Mouse (Mus musculus): ENCODE data around the gene Ppp1r12c. TPM values are rescaled to one million over a fixed set of nuclear protein-coding genes. Genes with fewer than 3 reads are reported as not detected.

Gene Ppp1r12c
- polyA plus RNA-seq (2014; fragmentation: Illumina TruSeq; extraction: RNeasy Lipid Tissue Mini Kit (QIAGEN cat#74804); ENCODE audit: low read depth, low replicate concordance), result 13.2 TPM

DNA sequence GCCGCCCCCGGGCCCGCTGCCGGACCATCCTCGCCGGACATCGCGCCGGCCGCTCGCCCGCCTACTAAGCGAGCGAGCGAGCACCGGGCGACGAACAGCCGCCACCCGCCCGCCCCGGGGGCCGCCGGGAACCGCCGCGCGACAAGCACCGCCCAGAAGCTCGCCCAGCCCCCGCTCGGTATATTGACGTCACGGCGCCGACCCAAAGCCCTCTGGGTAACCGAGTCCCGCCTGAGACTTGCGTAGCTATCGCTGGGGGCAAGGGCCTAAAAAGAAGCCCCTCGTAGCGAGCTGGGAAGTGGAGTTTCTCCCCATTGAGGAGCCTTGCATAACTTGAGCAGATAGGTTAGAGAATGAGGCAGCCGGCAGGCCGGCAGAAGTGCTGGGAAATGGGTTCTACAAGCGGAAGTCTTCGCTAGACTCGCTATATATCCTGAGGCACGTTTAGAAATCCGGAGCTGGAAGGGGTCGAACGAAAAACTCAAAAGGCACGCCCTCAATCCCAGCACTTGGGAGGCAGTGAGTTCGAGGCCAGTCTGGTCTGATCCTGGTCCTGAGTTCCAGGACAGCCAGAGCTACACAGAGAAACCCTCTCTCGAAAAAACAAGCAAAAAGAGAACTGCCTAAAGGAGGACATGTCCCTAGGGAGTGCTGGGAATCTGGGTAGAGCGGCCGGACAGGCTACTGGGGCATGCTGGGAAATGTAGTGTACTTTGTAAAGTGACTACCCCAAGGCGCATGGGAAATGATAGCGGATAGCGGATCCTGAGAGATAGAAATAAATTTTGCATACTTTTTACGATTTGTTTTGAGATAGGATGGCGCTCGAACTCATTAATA, at the start of gene Ppp1r12c:
Gene Ppp1r12c, minus strand, starts transcription at position 123 of the 840 bp plus-strand sequence.

DNA sequence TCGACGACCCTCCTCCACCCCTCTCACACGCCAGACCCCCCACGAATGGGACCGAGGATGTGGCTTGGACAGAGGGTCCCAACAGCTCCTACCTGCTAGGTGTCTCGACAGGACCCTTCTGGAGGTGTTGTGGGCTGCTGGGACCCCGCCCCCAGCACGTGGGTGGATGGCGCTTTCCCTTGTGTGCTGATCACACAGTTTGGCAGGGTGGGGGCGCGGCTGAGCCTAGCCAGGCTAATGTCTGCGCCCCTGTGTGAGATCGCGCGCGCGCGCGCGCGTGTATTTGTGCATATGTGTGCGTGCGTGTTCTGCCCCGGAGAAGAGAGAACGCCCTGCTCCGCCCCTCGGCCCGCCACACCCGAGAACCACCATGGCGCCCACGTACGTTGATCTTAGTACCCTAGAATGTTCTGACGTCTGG, 45.8 kb upstream of the Ppp1r12c start, which contains the start of gene Syt5:
Gene Syt5, minus strand, starts transcription at position 321 of the 421 bp plus-strand sequence.

DNA sequence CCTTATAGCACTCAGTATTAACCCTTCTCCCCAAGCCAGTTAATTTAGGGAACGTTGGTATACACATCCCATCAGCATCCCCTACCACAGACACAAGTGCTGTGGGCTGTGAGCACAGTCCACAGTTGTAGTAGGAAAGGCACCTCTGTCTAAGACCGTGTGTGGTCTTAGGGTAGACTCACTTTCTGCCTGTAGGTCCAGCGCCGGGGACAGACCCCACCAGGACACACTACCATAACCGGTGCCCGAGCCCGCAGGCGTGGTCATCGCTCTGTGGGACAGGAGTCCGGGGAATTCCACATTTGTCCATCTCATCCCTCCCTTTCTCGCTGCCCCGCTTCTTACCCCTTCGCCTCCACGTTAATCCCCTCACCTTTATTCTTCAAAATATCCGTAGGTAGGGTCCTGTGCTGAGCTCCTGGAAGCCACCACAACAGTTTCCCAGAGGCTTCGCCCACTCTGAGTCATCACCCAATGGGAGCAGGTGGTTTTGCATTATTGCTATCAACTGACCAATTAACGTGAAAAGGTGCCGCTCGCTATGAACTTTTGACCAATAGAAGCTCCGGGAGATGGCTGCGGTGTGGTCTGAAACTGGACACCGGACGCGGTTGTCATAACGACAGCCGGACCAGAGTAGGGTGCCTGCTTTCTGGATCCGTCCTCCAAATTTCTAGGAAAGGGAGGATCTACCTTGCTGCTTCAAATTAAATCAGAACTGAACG, 30.7 kb upstream of the Ppp1r12c start, which contains the start of gene Dnaaf3:
Gene Dnaaf3, minus strand, starts transcription at position 449 of the 725 bp plus-strand sequence.

DNA sequence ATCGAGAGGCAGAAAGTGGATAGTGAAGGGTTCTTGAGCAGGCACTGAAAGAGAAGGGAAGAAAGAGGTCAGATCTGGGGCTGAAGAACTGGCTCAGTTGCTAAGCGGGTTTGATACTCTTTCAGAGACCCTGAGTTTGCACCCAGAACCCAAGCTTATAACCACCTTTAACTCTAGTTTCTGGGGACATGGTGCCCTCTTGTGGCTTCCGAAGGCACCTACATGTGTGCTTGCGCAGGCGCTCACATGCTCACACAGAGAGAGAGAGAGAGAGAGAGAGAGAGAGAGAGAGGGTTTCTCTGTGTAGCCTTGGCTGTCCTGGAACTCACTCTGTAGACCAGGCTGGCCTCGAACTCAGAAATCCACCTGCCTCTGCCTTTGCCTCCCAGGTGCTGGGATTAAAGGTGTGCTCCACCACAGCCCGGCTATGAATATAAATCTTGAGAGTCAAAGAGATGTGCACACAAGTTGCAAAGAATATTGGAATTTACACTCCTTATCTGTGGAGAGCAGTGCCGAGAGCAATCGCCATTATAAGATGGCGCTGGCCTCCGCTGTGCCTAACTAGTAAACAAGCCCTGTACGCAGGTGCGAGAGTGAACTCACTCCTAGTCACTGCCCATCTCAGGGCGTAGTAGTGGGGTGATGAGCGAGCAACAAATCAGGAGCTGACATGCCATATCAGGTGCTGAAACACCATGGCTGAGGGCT, 22.9 kb upstream of the Ppp1r12c start, which contains the start of gene Tnni3:
Gene Tnni3, minus strand, starts transcription at position 18 of the 711 bp plus-strand sequence.

DNA sequence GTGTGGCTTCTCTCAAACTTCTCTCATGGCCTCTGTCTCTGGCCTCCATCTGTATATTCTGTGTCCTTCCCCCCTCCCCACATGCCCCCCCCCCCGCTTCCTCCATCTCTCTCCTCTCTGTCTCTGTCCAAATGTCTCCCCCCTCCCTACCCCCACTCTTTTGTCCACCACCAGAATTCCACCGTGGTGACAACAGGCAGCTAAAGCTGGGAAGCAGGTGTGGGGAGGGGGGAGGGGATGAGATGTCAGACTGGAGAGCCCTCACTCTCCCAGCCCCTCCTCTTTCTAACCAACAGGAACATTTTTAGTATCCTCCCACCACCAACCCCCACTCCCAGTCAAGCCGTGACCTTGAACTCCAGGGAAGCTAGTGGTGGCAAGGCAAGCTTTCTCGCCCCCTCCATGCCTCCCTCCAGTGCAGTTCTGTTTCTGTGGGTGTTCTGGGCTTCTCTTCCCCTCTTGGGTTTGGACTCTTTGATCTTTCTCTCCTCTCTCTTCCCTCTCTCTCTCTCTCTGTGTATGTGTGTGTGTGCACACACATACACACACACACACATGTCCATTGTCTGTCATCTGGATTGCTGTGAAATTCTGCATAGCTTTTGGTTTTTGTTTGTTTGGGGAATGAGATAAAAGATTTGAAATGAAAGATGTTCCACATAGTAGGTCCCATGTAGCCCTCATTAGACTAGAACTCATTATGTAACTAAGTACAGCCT, 15.0 kb upstream of the Ppp1r12c start, which contains the start of gene Tnnt1:
Gene Tnnt1, minus strand, starts transcription at position 51 of the 719 bp plus-strand sequence.

DNA sequence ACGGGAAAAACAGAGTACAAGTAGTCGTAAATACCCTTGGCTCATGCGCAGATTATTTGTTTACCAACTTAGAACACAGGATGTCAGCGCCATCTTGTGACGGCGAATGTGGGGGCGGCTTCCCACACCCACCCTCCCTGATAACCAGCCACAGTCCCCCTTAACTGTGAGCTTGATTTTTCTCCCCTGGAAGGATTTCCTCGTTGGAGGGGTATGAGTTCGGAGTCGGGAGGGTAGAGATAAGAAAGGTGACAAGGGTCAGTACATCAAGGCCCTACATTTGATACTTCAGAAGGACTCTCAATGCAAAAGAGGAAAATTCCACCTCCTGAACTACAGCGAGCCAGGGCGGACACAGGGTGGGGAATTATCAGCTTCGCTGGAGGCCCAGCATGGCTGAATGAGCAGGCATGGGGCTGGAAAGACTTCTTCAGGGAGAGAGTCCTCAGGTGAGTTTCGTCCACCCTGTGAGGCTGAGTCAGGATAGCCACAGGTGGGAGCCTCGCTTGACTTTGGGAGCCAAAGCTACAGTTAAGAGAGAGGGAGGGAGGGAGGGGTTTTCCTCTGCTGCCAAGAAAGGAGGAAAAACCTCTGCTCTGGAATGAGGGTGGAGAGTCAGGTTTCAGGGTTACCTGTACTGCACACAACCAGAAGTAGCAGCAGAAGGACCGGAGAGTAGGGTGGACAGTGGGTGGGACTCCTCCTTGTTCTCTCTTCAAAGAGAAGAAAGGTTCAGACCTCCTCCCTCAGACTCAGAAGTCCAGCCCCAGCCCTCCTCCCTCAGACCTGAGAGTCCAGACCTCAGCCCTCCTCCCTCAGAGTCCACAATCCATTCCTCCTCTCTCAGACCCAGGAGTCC, 40.7 kb downstream of the Ppp1r12c start, which contains the start of gene Eps8l1:
Gene Eps8l1, plus strand, starts transcription at position 99 of the 859 bp plus-strand sequence.

DNA sequence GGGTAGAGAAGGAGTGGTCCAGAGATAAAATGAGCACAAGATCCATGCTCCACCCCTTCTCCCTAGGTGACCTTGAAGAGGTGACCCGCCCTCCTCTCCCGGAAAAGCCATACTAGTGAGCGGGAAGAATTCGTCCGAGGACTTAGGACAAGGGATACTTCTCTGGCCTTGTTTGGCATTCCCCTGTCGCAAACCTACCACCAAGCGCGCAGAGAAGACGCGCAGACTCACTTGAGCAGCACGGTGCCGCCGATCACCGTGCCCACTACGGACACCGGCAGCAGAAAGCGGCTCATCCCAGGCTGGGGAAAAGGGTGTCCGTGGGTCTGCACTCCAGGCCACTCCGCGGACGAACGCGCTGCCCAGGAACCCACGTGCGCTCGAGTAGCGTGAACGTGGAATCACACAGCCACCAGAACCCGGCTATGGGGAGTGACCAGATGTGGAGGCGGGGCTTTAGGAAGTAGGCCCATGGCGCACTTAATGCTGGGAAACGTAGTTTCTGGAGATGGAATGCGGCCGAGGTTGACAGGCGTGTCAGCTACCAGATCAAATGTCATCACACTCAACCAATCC, 56.2 kb downstream of the Ppp1r12c start, which contains the start of gene Rdh13:
Gene Rdh13, minus strand, starts transcription at position 434 of the 576 bp plus-strand sequence.

Other genes starting within 250 kb of the Ppp1r12c start
- gene Ncr1, start 164.0 kb downstream of the Ppp1r12c start, polyA plus RNA-seq (2014; fragmentation: Illumina TruSeq; extraction: RNeasy Lipid Tissue Mini Kit (QIAGEN cat#74804); ENCODE audit: low read depth, low replicate concordance), result not detected
- 0.14 TPM for gene Gp6, start 103.9 kb downstream of the Ppp1r12c start, polyA plus RNA-seq (2014; fragmentation: Illumina TruSeq; extraction: RNeasy Lipid Tissue Mini Kit (QIAGEN cat#74804); ENCODE audit: low read depth, low replicate concordance)
- gene Rdh13, start 56.0 kb downstream of the Ppp1r12c start, polyA plus RNA-seq (2014; fragmentation: Illumina TruSeq; extraction: RNeasy Lipid Tissue Mini Kit (QIAGEN cat#74804); ENCODE audit: low read depth, low replicate concordance), result 1.5 TPM
- gene Eps8l1, start 41.0 kb downstream of the Ppp1r12c start, polyA plus RNA-seq (2014; fragmentation: Illumina TruSeq; extraction: RNeasy Lipid Tissue Mini Kit (QIAGEN cat#74804); ENCODE audit: low read depth, low replicate concordance), result 0.11 TPM
- not detected for gene Tnnt1, start 14.7 kb upstream of the Ppp1r12c start, polyA plus RNA-seq (2014; fragmentation: Illumina TruSeq; extraction: RNeasy Lipid Tissue Mini Kit (QIAGEN cat#74804); ENCODE audit: low read depth, low replicate concordance)
- 7.0 TPM for gene Tnni3, start 22.5 kb upstream of the Ppp1r12c start, polyA plus RNA-seq (2014; fragmentation: Illumina TruSeq; extraction: RNeasy Lipid Tissue Mini Kit (QIAGEN cat#74804); ENCODE audit: low read depth, low replicate concordance)
- 2.3 TPM for gene Dnaaf3, start 30.8 kb upstream of the Ppp1r12c start, polyA plus RNA-seq (2014; fragmentation: Illumina TruSeq; extraction: RNeasy Lipid Tissue Mini Kit (QIAGEN cat#74804); ENCODE audit: low read depth, low replicate concordance)
- gene Syt5, start 45.9 kb upstream of the Ppp1r12c start, polyA plus RNA-seq (2014; fragmentation: Illumina TruSeq; extraction: RNeasy Lipid Tissue Mini Kit (QIAGEN cat#74804); ENCODE audit: low read depth, low replicate concordance), result 2.7 TPM
- 0.13 TPM for gene Ptprh, start 102.4 kb upstream of the Ppp1r12c start, polyA plus RNA-seq (2014; fragmentation: Illumina TruSeq; extraction: RNeasy Lipid Tissue Mini Kit (QIAGEN cat#74804); ENCODE audit: low read depth, low replicate concordance)
- 4.2 TPM for gene Tmem86b, start 129.7 kb upstream of the Ppp1r12c start, polyA plus RNA-seq (2014; fragmentation: Illumina TruSeq; extraction: RNeasy Lipid Tissue Mini Kit (QIAGEN cat#74804); ENCODE audit: low read depth, low replicate concordance)
- 17.9 TPM for gene Ppp6r1, start 157.3 kb upstream of the Ppp1r12c start, polyA plus RNA-seq (2014; fragmentation: Illumina TruSeq; extraction: RNeasy Lipid Tissue Mini Kit (QIAGEN cat#74804); ENCODE audit: low read depth, low replicate concordance)
- gene Hspbp1, start 183.4 kb upstream of the Ppp1r12c start, polyA plus RNA-seq (2014; fragmentation: Illumina TruSeq; extraction: RNeasy Lipid Tissue Mini Kit (QIAGEN cat#74804); ENCODE audit: low read depth, low replicate concordance), result 1.2 TPM
- 3.7 TPM for gene Brsk1, start 188.9 kb upstream of the Ppp1r12c start, polyA plus RNA-seq (2014; fragmentation: Illumina TruSeq; extraction: RNeasy Lipid Tissue Mini Kit (QIAGEN cat#74804); ENCODE audit: low read depth, low replicate concordance)
- gene Tmem150b, start 223.6 kb upstream of the Ppp1r12c start, polyA plus RNA-seq (2014; fragmentation: Illumina TruSeq; extraction: RNeasy Lipid Tissue Mini Kit (QIAGEN cat#74804); ENCODE audit: low read depth, low replicate concordance), result not detected
- 0.18 TPM for gene Kmt5c, start 238.4 kb upstream of the Ppp1r12c start, polyA plus RNA-seq (2014; fragmentation: Illumina TruSeq; extraction: RNeasy Lipid Tissue Mini Kit (QIAGEN cat#74804); ENCODE audit: low read depth, low replicate concordance)

Measured in testis, adult 10 weeks (tissue).